Mouse (Mus musculus) urinary bladder, postnatal 14 days (tissue): Measurements from ENCODE around the gene Mtg2.

Experiments used
- DNase-seq: peaks from one replicate; pipeline ENCODE4 v3.0.0; 2021; ENCODE audit warnings: low spot score

Gene Mtg2

GRCm38 (mm10) chr2:180070481-180071453, at the start of gene Mtg2:
Mtg2 (plus strand) TSS chr2:180070588.
- DNase-seq: peak; percentile 94

- DNase-seq: no peak
These were observed 49.5 kb upstream of the Mtg2 start for GRCm38 (mm10) chr2:180020919-180021318.

GRCm38 (mm10) chr2:180022751-180023150, 47.6 kb upstream of the Mtg2 start:
- no peak for DNase-seq

GRCm38 (mm10) chr2:180024401-180025098, 45.8 kb upstream of the Mtg2 start, which contains the start of gene Lsm14b:
Lsm14b (plus strand) TSS chr2:180024987.
- peak; percentile 97 for DNase-seq

- no peak for DNase-seq
These were observed 45.1 kb upstream of the Mtg2 start for GRCm38 (mm10) chr2:180025135-180025860.

- DNase-seq: no peak
These were observed 44.6 kb upstream of the Mtg2 start for GRCm38 (mm10) chr2:180025861-180026200.

GRCm38 (mm10) chr2:180027768-180028167, 42.6 kb upstream of the Mtg2 start:
- no peak for DNase-seq

GRCm38 (mm10) chr2:180031270-180031669, 39.1 kb upstream of the Mtg2 start:
- DNase-seq: no peak

GRCm38 (mm10) chr2:180032925-180033324, 37.5 kb upstream of the Mtg2 start:
- DNase-seq: no peak

GRCm38 (mm10) chr2:180033956-180034355, 36.4 kb upstream of the Mtg2 start:
- no peak for DNase-seq

- no peak for DNase-seq
These were observed 35.6 kb upstream of the Mtg2 start for GRCm38 (mm10) chr2:180034753-180035152.

GRCm38 (mm10) chr2:180040406-180040805, 30.0 kb upstream of the Mtg2 start:
- no peak for DNase-seq

GRCm38 (mm10) chr2:180041577-180042255, 28.7 kb upstream of the Mtg2 start:
- DNase-seq: no peak

GRCm38 (mm10) chr2:180042256-180042857, 28.0 kb upstream of the Mtg2 start, which contains the start of the genes Psma7 and Ss18l1:
Psma7 (minus strand) TSS chr2:180042433.
Ss18l1 (plus strand) TSS chr2:180042509.
- DNase-seq: peak; percentile 90

GRCm38 (mm10) chr2:180042858-180043515, 27.4 kb upstream of the Mtg2 start:
- peak; percentile 37 for DNase-seq

GRCm38 (mm10) chr2:180045283-180045682, 25.1 kb upstream of the Mtg2 start:
- peak; percentile 41 for DNase-seq

- no peak for DNase-seq
These were observed 22.8 kb upstream of the Mtg2 start for GRCm38 (mm10) chr2:180047580-180047979.

- no peak for DNase-seq
These were observed 22.3 kb upstream of the Mtg2 start for GRCm38 (mm10) chr2:180047980-180048635.

GRCm38 (mm10) chr2:180050986-180051385, 19.4 kb upstream of the Mtg2 start:
- peak; percentile 87 for DNase-seq
